16 mouse cellular contexts compared by ENCODE assay signal in genomic region chr5:149790087-149790486, GRCm38 (mm10).
DNase-seq lines count a peak whose midpoint lies in the region; ATAC-seq and TF ChIP-seq lines count a peak whose summit lies in the region.
"Had no signal": no experiment of that assay in that cellular context is flagged by ENCODE, and none has a peak within 500 bp of the region (broad histone marks: within the 10 kb centered on the region; RNA-seq: fewer than 3 reads in every experiment).

No protein-coding gene starts in this region.

- DNase-seq in kidney, postnatal 10 days: peak; percentile 28
- DNase-seq in kidney, adult 18-20 months: no peak
- DNase-seq in ES-E14 (ENCODE audit: low read depth, low spot score) (peak; percentile 40), NIH3T3 (ENCODE audit: low read depth) (peak; percentile 62)
- peak; percentile 64 for DNase-seq in embryonic facial prominence, embryonic 11.5 days (ENCODE audit: low spot score)
- no peak for DNase-seq in layer of hippocampus, adult 2 months (ENCODE audit: low spot score in 2 of 2)
- DNase-seq: cerebellum, postnatal 25 days; heart, adult 2 months; kidney, adult 11 months; liver, postnatal 0 days; retina, postnatal 1 day had no signal

- H3K27me3 ChIP-seq in embryonic facial prominence, embryonic 11.5 days (ENCODE audit: control insufficient read depth, insufficient read depth, low read length): no peaks in the 10 kb centered on the region
- H3K27me3 ChIP-seq: limb, embryonic 12.5 days; neural tube, embryonic 12.5 days had no signal

- H3K36me3 ChIP-seq in ES-E14 (ENCODE audit: control insufficient read depth, insufficient read depth, low read length, poor library complexity, severe bottlenecking): no peaks in the 10 kb centered on the region
- no peaks in the 10 kb centered on the region for H3K36me3 ChIP-seq in embryonic facial prominence, embryonic 11.5 days (replicated peaks; ENCODE audit: control insufficient read depth, insufficient read depth, low read depth, low read length)
- H3K36me3 ChIP-seq: G1E; limb, embryonic 12.5 days; neural tube, embryonic 12.5 days had no signal

- H3K4me3 ChIP-seq in ES-E14 (ENCODE audit: insufficient read depth in 1 of 2, low read depth in 1 of 2, low read length in 2 of 2, poor library complexity in 1 of 2, severe bottlenecking in 1 of 2): no peak overlapping the region
- H3K4me3 ChIP-seq in embryonic facial prominence, embryonic 11.5 days (ENCODE audit: low read depth, low read length): no peak overlapping the region
- H3K4me3 ChIP-seq in layer of hippocampus, adult 2 months: no peak overlapping the region
- H3K4me3 ChIP-seq: heart, adult 2 months; limb, embryonic 12.5 days; neural tube, embryonic 12.5 days had no signal

- in situ Hi-C loops in ES-E14 (cut with MboI; ENCODE audit: low sequenced_read_pairs in 2 of 2, unreplicated experiment in 2 of 2): no loop called here

- no peak for TF ChIP-seq CTCF in layer of hippocampus, adult 2 months (conservative IDR thresholded peaks at IDR 0.05)

- H3K4me1 ChIP-seq in ES-E14 (ENCODE audit: control insufficient read depth in 2 of 2, insufficient read depth in 2 of 2, low read length in 2 of 2, poor library complexity in 1 of 2): no peaks in the 10 kb centered on the region
- no peaks in the 10 kb centered on the region for H3K4me1 ChIP-seq in embryonic facial prominence, embryonic 11.5 days (ENCODE audit: control insufficient read depth, insufficient read depth, low read length)
- H3K4me1 ChIP-seq: limb, embryonic 12.5 days; neural tube, embryonic 12.5 days had no signal

- no peak overlapping the region for H3K27ac ChIP-seq in ES-E14 (ENCODE audit: insufficient read depth, low read depth, low read length, poor library complexity, severe bottlenecking)
- no peak overlapping the region for H3K27ac ChIP-seq in embryonic facial prominence, embryonic 11.5 days (replicated peaks; ENCODE audit: low read depth, low read length)
- H3K27ac ChIP-seq in layer of hippocampus, adult 2 months: no peak overlapping the region
- H3K27ac ChIP-seq: heart, adult 2 months; limb, embryonic 12.5 days; neural tube, embryonic 12.5 days had no signal

- H3K9me3 ChIP-seq in ES-E14 (ENCODE audit: control insufficient read depth, insufficient read depth, low read depth, low read length): no peaks in the 10 kb centered on the region; the same call in 1 of the 2 replicates
- H3K9me3 ChIP-seq in embryonic facial prominence, embryonic 11.5 days (replicated peaks; ENCODE audit: control insufficient read depth, low read length): no peaks in the 10 kb centered on the region; the same call in 1 of the 2 replicates

- H3K9ac ChIP-seq in ES-E14 (ENCODE audit: insufficient read depth, low read depth, low read length, poor library complexity, severe bottlenecking): no peak overlapping the region
- H3K9ac ChIP-seq in embryonic facial prominence, embryonic 11.5 days (replicated peaks; ENCODE audit: low read length): no peak overlapping the region
- H3K9ac ChIP-seq: limb, embryonic 12.5 days; liver, postnatal 0 days; neural tube, embryonic 12.5 days had no signal

- WGBS in embryonic facial prominence, embryonic 11.5 days: 29% methylated on average over 8 of the region's 8 CpGs

- no peak for ATAC-seq in embryonic facial prominence, embryonic 11.5 days (replicated peaks; ENCODE audit: insufficient number of reproducible peaks, low FRiP score, low TSS enrichment, low read depth)
- ATAC-seq in megakaryocyte progenitor cell, adult 5-6 weeks (replicated peaks; ENCODE audit: poor library complexity): no peak
- ATAC-seq in granulocyte monocyte progenitor cell, adult 5-6 weeks (replicated peaks; ENCODE audit: poor library complexity, severe bottlenecking): no peak
- ATAC-seq: liver, postnatal 0 days had no signal

- H3K4me2 ChIP-seq in embryonic facial prominence, embryonic 11.5 days (ENCODE audit: low read depth, low read length): no peak overlapping the region
- H3K4me2 ChIP-seq: limb, embryonic 12.5 days; neural tube, embryonic 12.5 days had no signal

TF ChIP-seq in ES-E14, 5 proteins besides CTCF, POLR2A, EP300 and RAD21:
- no peak for TF ChIP-seq MAFK (IDR thresholded peaks at IDR 0.05; ENCODE audit: insufficient read depth, low read depth, low read length)
- TF ChIP-seq ZC3H11A (IDR thresholded peaks at IDR 0.05; ENCODE audit: borderline replicate concordance, low read depth, low read length): no peak
- TF ChIP-seq CHD2 (IDR thresholded peaks at IDR 0.05; ENCODE audit: low read depth, low read length): no peak
- TF ChIP-seq HCFC1 (IDR thresholded peaks at IDR 0.05; ENCODE audit: borderline replicate concordance, insufficient read depth, low read length): no peak
- no peak for TF ChIP-seq ZNF384 (IDR thresholded peaks at IDR 0.05; ENCODE audit: low read depth, low read length)

Comparison
In these comparisons a context has a peak if more than half of its experiments do, and no peak if none do; other contexts are left out.
1. DNase-seq: peak in kidney, postnatal 10 days (single experiment), ES-E14 (single experiment), NIH3T3 (single experiment) and embryonic facial prominence, embryonic 11.5 days (single experiment); none in kidney, adult 18-20 months (single experiment) and layer of hippocampus, adult 2 months (0 of 2).